Mouse (Mus musculus) kidney, embryonic 15.5 days (tissue): ENCODE measurements at regions not wholly inside any gene's neighbourhood (a gene's known extent, or its start where the extent isn't known, plus 50 kb on each side); places are given as distances from the start of the nearest gene placed in this dataset.

Source experiments
- ATAC-seq: fragments of 200-750 bp; cut with Nextera tagmentation; replicated peaks from 2 replicates; pipeline ENCODE4 v1.8.0; 2017; ENCODE audit warnings: moderate TSS enrichment; ENCODE audit not compliant: low FRiP score
- H3K27ac ChIP-seq: fragments of 300-500 bp; sonication (generic); 2 replicates; pipeline ENCODE4 v1.5.1; 2015; ENCODE audit warnings: mild to moderate bottlenecking, inconsistent platforms
- H3K27me3 ChIP-seq: fragments of 300-500 bp; sonication (generic); 2 replicates; pipeline ENCODE4 v1.6.1; 2015; ENCODE audit warnings: inconsistent platforms
- H3K36me3 ChIP-seq: fragments of 300-500 bp; sonication (generic); 2 replicates; pipeline ENCODE4 v1.6.1; 2015; ENCODE audit warnings: inconsistent platforms
- H3K4me1 ChIP-seq: fragments of 300-500 bp; sonication (generic); 2 replicates; pipeline ENCODE4 v1.6.1; 2015; ENCODE audit warnings: inconsistent platforms
- H3K4me2 ChIP-seq: fragments of 300-500 bp; sonication (generic); 2 replicates; pipeline ENCODE4 v1.6.1; 2015; ENCODE audit warnings: moderate library complexity, mild to moderate bottlenecking, inconsistent platforms
- H3K4me3 ChIP-seq: fragments of 300-500 bp; sonication (generic); replicated peaks from 2 replicates; pipeline ENCODE4 v1.5.1; 2015; ENCODE audit warnings: mild to moderate bottlenecking, inconsistent platforms
- H3K9ac ChIP-seq: fragments of 300-500 bp; sonication (generic); 2 replicates; pipeline ENCODE4 v1.6.1; 2015; ENCODE audit warnings: mild to moderate bottlenecking, inconsistent platforms
- H3K9me3 ChIP-seq: fragments of 300-500 bp; sonication (generic); replicated peaks from 2 replicates; pipeline ENCODE4 v1.6.1; 2016; ENCODE audit warnings: inconsistent platforms
- WGBS: fragments of 180-500 bp; shearing (Covaris S2); methylation state at CpG from one replicate; pipeline ENCODE4 v1.1.7; 2015; ENCODE audit warnings: mixed read lengths; 5-methylcytosine and 5-hydroxymethylcytosine counted together

GRCm38 (mm10) chr14:61960243-61960957 is 332.0 kb upstream of the Rnaseh2b start:
- 74% methylated on average over 4 of the region's 4 CpGs for WGBS
- no peak overlapping the region for H3K4me3 ChIP-seq
- H3K9me3 ChIP-seq = no peaks in the 10 kb centered on the region
- H3K27me3 ChIP-seq = no peaks in the 10 kb centered on the region
- no peaks in the 10 kb centered on the region for H3K36me3 ChIP-seq
- no peaks in the 10 kb centered on the region for H3K4me1 ChIP-seq
- no peak overlapping the region for H3K9ac ChIP-seq
- no peak for ATAC-seq
- no peak overlapping the region for H3K4me2 ChIP-seq
- H3K27ac ChIP-seq = no peak overlapping the region

- no peak for ATAC-seq
- Histone ChIP-seq H3K4me2 (no peak overlapping the region), H3K36me3 (no peaks in the 10 kb centered on the region), H3K27me3 (no peaks in the 10 kb centered on the region), H3K9ac (no peak overlapping the region), H3K4me1 (peaks cover 11% of the 10 kb centered on the region; the same call in 1 of the 2 replicates), H3K9me3 (no peaks in the 10 kb centered on the region), H3K27ac (no peak overlapping the region), H3K4me3 (no peak overlapping the region)
- 97% methylated on average over 1 of the region's 1 CpGs for WGBS
Measured at GRCm38 (mm10) chr14:61968467-61968866, 323.9 kb upstream of the Rnaseh2b start.

GRCm38 (mm10) chr14:61968957-61969535 is 323.3 kb upstream of the Rnaseh2b start:
- peaks cover 11% of the 10 kb centered on the region; the same call in 1 of the 2 replicates for H3K4me1 ChIP-seq
- no peaks in the 10 kb centered on the region for H3K9me3 ChIP-seq
- 82% methylated on average over 5 of the region's 5 CpGs for WGBS
- H3K27me3 ChIP-seq = no peaks in the 10 kb centered on the region
- H3K9ac ChIP-seq = no peak overlapping the region
- no peaks in the 10 kb centered on the region for H3K36me3 ChIP-seq
- no peak overlapping the region for H3K4me2 ChIP-seq
- H3K4me3 ChIP-seq = no peak overlapping the region
- no peak for ATAC-seq
- no peak overlapping the region for H3K27ac ChIP-seq

- Histone ChIP-seq H3K4me1 (peaks cover 19% of the 10 kb centered on the region), H3K9ac (no peak overlapping the region), H3K27ac (peak overlapping the region; percentile 74), H3K36me3 (no peaks in the 10 kb centered on the region), H3K4me3 (no peak overlapping the region), H3K4me2 (no peak overlapping the region), H3K27me3 (no peaks in the 10 kb centered on the region), H3K9me3 (no peaks in the 10 kb centered on the region)
- peak; percentile 75 for ATAC-seq
- 80% methylated on average over 3 of the region's 3 CpGs for WGBS
Measured at GRCm38 (mm10) chr14:61970591-61970990, 321.8 kb upstream of the Rnaseh2b start.

- H3K27me3 ChIP-seq = no peaks in the 10 kb centered on the region
- no peak for ATAC-seq
- H3K4me2 ChIP-seq = no peak overlapping the region
- H3K9me3 ChIP-seq = no peaks in the 10 kb centered on the region
- no peak overlapping the region for H3K4me3 ChIP-seq
- WGBS = 76% methylated on average over 14 of the region's 14 CpGs
- no peaks in the 10 kb centered on the region for H3K36me3 ChIP-seq
- no peak overlapping the region for H3K9ac ChIP-seq
- peaks cover 19% of the 10 kb centered on the region for H3K4me1 ChIP-seq
- peak overlapping the region; percentile 74 for H3K27ac ChIP-seq
Measured at GRCm38 (mm10) chr14:61971100-61972088, 321.0 kb upstream of the Rnaseh2b start.

GRCm38 (mm10) chr14:61975301-61975732 is 317.1 kb upstream of the Rnaseh2b start:
- Histone ChIP-seq H3K36me3 (no peaks in the 10 kb centered on the region), H3K9ac (no peak overlapping the region), H3K4me3 (no peak overlapping the region), H3K27ac (peak overlapping the region; percentile 49), H3K9me3 (no peaks in the 10 kb centered on the region), H3K4me2 (no peak overlapping the region), H3K4me1 (peaks cover 16% of the 10 kb centered on the region), H3K27me3 (no peaks in the 10 kb centered on the region)
- WGBS = 46% methylated on average over 6 of the region's 6 CpGs
- ATAC-seq = no peak; the same call in 1 of the 2 replicates

GRCm38 (mm10) chr14:61980581-61980980 is 311.8 kb upstream of the Rnaseh2b start:
- no peak for ATAC-seq
- no peaks in the 10 kb centered on the region for H3K27me3 ChIP-seq
- H3K36me3 ChIP-seq = no peaks in the 10 kb centered on the region
- H3K4me1 ChIP-seq = no peaks in the 10 kb centered on the region
- no peak overlapping the region for H3K9ac ChIP-seq
- no peak overlapping the region for H3K27ac ChIP-seq
- no peaks in the 10 kb centered on the region for H3K9me3 ChIP-seq
- WGBS = 65% methylated on average over 3 of the region's 3 CpGs
- H3K4me2 ChIP-seq = no peak overlapping the region
- no peak overlapping the region for H3K4me3 ChIP-seq

GRCm38 (mm10) chr14:61985575-61985974 is 306.8 kb upstream of the Rnaseh2b start:
- Histone ChIP-seq H3K9me3 (no peaks in the 10 kb centered on the region), H3K36me3 (no peaks in the 10 kb centered on the region), H3K27ac (no peak overlapping the region), H3K27me3 (no peaks in the 10 kb centered on the region), H3K4me2 (no peak overlapping the region), H3K4me1 (no peaks in the 10 kb centered on the region), H3K9ac (no peak overlapping the region), H3K4me3 (no peak overlapping the region)
- WGBS = 73% methylated on average over 3 of the region's 3 CpGs
- no peak for ATAC-seq

GRCm38 (mm10) chr14:61986203-61986602 is 306.2 kb upstream of the Rnaseh2b start:
- no peak for ATAC-seq
- no peaks in the 10 kb centered on the region for H3K36me3 ChIP-seq

GRCm38 (mm10) chr14:61995253-61995652 is 297.1 kb upstream of the Rnaseh2b start:
- ATAC-seq = no peak
- no peaks in the 10 kb centered on the region for H3K27me3 ChIP-seq
- no peak overlapping the region for H3K4me3 ChIP-seq
- no peaks in the 10 kb centered on the region for H3K36me3 ChIP-seq
- WGBS = 89% methylated on average over 1 of the region's 1 CpGs
- H3K4me1 ChIP-seq = no peaks in the 10 kb centered on the region
- no peak overlapping the region for H3K4me2 ChIP-seq
- H3K27ac ChIP-seq = no peak overlapping the region
- H3K9me3 ChIP-seq = no peaks in the 10 kb centered on the region
- H3K9ac ChIP-seq = no peak overlapping the region

More at GRCm38 (mm10) chr14:61986203-61986602, 306.2 kb upstream of the Rnaseh2b start:
- Histone ChIP-seq H3K27me3 (no peaks in the 10 kb centered on the region), H3K4me1 (no peaks in the 10 kb centered on the region), H3K9ac (no peak overlapping the region), H3K27ac (no peak overlapping the region), H3K4me2 (no peak overlapping the region), H3K9me3 (no peaks in the 10 kb centered on the region), H3K4me3 (no peak overlapping the region)
- 69% methylated on average over 13 of the region's 13 CpGs for WGBS

- H3K9ac ChIP-seq = no peak overlapping the region
- peaks cover 15% of the 10 kb centered on the region for H3K4me1 ChIP-seq
- H3K27ac ChIP-seq = no peak overlapping the region
- H3K9me3 ChIP-seq = no peaks in the 10 kb centered on the region
- no peaks in the 10 kb centered on the region for H3K27me3 ChIP-seq
- no peak overlapping the region for H3K4me3 ChIP-seq
- ATAC-seq = no peak
- H3K36me3 ChIP-seq = no peaks in the 10 kb centered on the region
- no peak overlapping the region for H3K4me2 ChIP-seq
Measured at GRCm38 (mm10) chr14:61997736-61998135, 294.7 kb upstream of the Rnaseh2b start.

- Histone ChIP-seq H3K9ac (no peak overlapping the region), H3K27ac (no peak overlapping the region), H3K9me3 (no peaks in the 10 kb centered on the region), H3K4me1 (peaks cover 18% of the 10 kb centered on the region), H3K4me3 (no peak overlapping the region), H3K36me3 (no peaks in the 10 kb centered on the region), H3K4me2 (no peak overlapping the region), H3K27me3 (no peaks in the 10 kb centered on the region)
- no peak for ATAC-seq
- WGBS = 84% methylated on average over 3 of the region's 3 CpGs
Measured at GRCm38 (mm10) chr14:61998259-61998658, 294.1 kb upstream of the Rnaseh2b start.
